Mouse (Mus musculus): Measurements from ENCODE around the gene Nrd1.
A peak's percentile ranks its signal among the peaks of the same experiment; 100 is the strongest.

The Nrd1 gene

GRCm38 (mm10) chr4:109029857-109030256 is 29.4 kb downstream of the Nrd1 start:
- DNase-seq = no peak

DNA sequence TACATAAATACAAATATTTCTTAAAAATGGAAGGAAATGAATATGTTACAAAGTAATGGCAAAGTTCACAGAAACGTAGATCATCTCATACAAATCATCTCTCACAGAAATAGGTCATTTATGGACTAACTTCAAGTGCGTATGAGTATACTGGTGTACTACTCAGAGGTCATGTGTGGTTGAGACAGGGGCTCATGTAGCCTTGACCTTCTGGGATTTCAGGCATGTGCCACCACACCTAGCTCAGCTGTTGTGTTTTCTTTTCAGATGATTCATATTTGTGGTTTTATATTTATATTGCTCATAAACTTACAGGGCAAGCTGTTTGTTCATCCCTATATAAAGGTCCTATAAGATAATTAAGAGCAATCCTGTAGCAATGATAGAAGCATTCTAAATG is 29.8 kb downstream of the Nrd1 start:
- DNase-seq = no peak

DNA sequence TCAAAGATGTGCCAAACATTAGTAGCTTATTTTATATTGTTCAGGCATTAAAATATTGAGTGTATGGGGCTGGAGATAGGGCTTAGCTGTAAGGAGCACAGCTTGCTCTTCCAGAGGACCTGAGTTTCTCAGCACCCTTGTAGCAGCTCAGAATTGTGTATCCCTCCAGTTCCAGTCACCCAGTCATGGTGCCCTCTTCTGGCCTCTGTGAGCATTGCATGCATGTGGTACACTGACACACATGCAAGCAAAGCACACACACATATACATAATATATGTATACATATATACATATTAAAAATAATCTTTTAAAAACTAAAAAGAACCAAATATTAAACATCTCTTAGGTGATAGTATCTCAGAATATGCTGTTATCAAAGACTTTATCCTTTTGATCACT is 35.9 kb downstream of the Nrd1 start:
- peak; percentile 50 to 70 for DNase-seq

DNA sequence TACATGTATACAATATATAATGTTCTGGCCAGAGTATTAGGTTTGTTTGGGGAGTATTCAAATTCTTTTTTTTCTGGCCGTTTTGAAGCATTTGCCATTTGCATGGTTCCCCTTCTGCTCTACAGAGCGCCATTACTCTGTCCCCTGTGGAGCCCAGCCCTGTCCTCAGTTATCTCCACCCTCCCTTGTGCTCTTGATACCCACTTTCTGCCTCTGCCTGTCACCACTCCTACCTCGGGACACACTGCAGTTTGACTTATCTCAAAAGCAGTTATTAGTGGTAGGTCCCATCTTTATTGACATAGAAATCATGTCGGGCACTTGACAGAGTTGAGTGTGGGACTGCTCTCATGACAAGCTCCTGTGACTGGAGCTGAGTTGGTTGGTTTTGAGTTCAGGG is 42.3 kb downstream of the Nrd1 start:
- no peak for DNase-seq

GRCm38 (mm10) chr4:109043294-109043693 is 42.8 kb downstream of the Nrd1 start:
- DNase-seq = no peak

DNA sequence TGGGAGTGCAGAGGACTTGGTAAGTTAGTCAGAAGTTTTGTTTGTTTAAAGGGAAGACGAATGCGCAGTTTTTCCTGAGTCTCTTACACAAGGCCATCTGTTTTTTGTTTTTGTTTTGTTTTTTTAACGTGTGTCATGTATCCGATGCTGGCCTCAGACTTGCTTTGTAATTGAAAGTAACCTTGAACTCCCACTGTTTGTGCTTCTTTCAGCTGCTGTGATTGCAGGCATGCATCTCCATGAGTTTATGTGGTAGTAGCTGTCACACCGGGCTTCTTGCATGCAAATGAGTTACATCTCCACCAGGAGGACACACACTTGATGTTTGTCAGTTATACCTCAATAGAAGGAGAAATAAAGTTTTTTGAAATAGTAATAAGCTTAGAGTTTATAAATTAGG is 43.3 kb downstream of the Nrd1 start:
- DNase-seq = no peak

DNA sequence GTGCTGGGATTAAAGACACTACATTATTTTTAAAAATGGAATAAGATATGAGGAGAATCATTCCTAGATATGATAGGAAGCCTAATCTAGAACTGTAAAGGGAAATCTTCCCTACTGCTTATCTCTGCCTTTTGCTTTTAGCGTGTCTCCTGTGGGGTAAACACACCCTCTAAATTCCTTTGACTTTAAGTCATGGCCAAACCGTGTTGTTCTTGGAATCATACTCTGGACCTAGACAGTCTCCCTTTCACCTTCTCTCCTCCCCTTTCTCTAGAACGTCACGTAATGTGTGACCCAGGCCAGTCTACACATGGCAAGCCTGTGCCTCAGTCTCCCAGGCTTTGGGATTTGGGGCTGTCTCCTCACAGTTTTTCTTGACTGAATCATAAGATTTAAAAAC is 47.8 kb downstream of the Nrd1 start:
- no peak for DNase-seq

- peak; percentile 17 to 38 for DNase-seq
These were observed 51.8 kb downstream of the Nrd1 start for GRCm38 (mm10) chr4:109052282-109052681.

DNA sequence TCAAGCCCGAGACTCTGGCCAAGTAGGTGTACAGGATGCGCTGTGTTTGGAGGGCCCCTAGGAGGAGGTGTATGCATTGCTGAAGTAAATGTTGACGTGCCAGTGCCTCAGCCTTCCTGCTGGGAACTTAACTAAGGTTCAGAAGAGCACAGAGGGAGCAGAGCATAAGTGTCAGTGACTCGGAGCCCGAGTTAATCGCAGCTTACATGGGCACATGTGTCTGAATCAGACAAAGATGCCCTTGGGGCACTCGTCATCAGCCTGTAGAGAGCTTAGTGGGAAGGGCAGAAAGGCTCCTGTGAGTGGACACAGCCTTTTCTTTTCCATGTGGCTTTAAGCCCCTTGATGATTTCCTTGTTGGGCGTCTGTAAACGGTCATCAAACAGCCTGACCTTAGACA is 53.5 kb downstream of the Nrd1 start:
- DNase-seq = no peak

GRCm38 (mm10) chr4:109056351-109056750 is 55.9 kb downstream of the Nrd1 start:
- DNase-seq = no peak

GRCm38 (mm10) chr4:109057640-109058039 is 57.2 kb downstream of the Nrd1 start:
- no peak for DNase-seq

GRCm38 (mm10) chr4:109059255-109059821 is 58.9 kb downstream of the Nrd1 start:
- DNase-seq = no peak

DNA sequence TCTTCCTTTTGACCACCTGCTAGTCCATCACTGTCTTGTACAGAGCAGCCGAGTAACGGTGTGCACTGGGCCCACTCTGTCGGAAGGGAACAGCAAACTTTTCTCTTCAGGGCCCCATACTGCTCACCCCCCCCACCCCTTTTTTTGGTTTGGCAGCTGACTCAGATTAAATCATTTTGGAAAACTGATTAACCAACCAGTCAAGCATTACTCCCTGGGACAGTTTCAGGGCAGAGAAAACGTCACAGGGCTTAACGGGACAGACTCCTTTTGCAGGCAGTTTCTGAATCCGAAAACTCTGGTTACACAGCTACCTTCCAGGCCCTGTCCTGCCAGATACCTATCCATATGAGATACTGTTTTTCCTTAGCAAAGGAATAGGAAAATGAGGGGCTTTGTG is 64.5 kb downstream of the Nrd1 start:
- no peak for DNase-seq

DNA sequence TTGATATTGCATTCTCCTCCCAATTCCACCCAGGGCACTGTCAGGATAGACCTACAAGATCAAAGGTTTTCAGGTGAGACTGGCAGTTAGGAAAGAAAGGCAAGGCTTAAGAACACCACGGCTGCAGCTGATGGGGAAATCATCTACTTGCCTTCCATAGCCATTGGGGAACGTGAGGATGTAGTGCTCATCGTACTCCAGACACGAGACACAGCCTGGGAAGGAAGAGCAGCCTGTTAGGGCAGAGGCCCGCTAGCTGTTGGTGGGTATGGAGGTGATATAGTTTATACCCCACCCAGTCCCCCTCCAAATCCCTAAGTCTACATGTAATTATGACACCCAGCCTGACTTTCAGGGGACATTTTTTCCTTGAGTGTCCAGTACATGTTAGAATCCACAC is 65.3 kb downstream of the Nrd1 start:
- DNase-seq = no peak

DNA sequence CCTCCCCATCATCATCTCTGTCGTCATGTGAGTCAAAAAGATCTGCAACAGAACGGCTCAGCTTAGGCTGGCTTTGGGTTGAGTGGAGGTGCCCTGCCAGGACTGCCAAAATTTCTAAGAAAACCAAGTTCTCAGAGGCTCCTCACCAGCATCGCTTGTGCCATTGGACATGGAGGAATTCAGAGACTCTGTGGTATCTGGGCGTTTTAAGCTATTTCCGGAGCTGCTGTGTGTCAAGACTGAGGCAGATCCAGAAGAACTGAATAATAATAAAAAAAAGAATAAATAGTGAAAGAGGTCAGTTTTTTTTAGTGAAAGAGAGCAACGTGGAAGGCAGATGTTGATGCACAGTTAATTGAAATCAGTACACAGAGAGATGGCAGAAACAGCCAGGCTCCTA is 72.4 kb downstream of the Nrd1 start:
- no peak for DNase-seq

DNA sequence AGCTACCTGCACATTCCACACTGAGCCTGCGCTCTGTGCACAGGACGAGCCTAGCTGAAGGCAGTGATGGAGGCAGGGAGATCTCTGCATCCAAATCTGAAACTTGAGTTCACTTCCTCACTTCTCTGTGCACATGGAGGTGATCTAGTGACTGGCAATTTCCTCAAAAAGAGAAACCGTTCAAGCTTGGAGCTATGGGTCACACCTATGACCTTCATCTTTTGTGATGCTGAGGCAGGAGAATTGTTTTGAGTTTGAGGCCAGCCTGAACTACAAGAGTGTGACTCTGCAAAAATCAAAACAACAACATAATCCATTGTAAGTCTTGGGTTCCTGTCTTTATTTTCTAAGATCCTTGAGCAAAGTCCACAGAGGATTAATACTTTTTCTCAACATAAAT is 72.8 kb downstream of the Nrd1 start:
- DNase-seq = no peak

- no peak for DNase-seq
These were observed 78.5 kb downstream of the Nrd1 start for GRCm38 (mm10) chr4:109078941-109079340.

- peak; percentile 25 to 44 for DNase-seq
These were observed 79.2 kb downstream of the Nrd1 start for GRCm38 (mm10) chr4:109079676-109080075.

GRCm38 (mm10) chr4:109080118-109080517 is 79.7 kb downstream of the Nrd1 start:
- DNase-seq = peak in 1 of 2 experiments; percentile 40

DNA sequence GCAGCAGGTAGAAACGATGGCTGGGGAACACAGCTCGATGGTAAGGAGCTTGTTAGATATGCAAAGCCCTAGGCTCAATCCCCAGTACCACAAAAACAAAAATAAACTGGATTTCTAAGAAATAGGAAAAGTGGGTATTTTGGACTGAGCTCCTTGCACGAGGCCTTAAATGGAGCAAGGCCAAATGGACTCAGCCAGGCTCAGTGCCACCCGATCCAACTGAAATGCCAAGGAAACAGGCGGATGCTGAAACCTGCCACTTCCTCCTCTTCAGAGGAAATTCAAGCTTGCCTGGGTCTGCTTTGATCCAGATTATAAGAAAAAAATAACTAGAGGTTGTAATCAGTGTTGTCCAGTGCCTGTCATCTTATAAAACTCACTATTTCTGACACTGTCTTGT is 88.7 kb downstream of the Nrd1 start:
- no peak for DNase-seq

DNA sequence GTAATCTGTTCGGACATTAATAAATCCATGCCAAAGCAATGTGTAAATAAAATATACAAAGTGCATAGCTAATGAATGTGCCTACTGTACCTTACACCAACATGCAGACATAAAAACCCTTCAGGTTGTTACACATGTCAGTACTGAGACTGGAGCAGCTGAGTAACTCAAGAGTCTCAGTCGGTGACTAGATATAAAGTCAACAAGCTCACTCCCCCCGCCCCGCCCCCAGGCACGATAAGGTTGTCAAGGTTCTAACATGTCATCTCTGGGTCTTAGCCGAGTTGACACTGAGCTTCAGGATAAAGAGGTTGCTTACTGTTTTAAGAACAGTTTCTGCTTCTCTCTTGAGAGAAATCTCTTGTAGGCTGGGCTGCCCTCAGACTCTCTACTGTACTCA is 89.5 kb downstream of the Nrd1 start:
- DNase-seq = no peak

- no peak for DNase-seq
These were observed 90.9 kb downstream of the Nrd1 start for GRCm38 (mm10) chr4:109091241-109091777.

DNA sequence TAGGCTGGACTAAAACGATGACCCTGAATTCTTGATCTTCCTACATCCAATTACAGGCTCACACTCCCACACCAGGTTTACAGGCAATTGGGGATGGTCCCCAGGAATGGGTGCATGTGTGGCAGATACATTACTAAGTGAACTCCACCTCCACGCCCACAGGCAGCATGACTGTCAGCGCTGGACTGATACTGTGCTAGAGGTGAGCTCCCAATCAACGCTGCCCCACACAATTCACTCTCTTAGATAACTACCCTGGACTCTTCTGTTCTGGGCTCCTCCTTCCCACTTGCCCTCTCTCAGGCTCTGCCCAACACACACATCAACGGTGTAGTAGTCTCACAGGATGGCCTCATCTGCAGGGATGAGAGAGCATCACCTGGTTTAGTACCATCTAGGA is 91.9 kb downstream of the Nrd1 start:
- no peak for DNase-seq

- no peak for DNase-seq
These were observed 93.8 kb downstream of the Nrd1 start for GRCm38 (mm10) chr4:109094269-109094668.

- DNase-seq = no peak
These were observed 98.4 kb downstream of the Nrd1 start for GRCm38 (mm10) chr4:109098861-109099260.

Data from lung, postnatal 4 days (tissue).